28 mouse cellular contexts compared by ENCODE assay signal in genomic region chr6:16165012-16165411, GRCm38 (mm10).
A peak's percentile ranks its signal among the peaks of the same experiment; 100 is the strongest.
DNase-seq lines count a peak whose midpoint lies in the region; ATAC-seq lines count a peak whose summit lies in the region.
"Had no signal": no experiment of that assay in that cellular context is flagged by ENCODE, and none has a peak within 500 bp of the region (broad histone marks: within the 10 kb centered on the region; RNA-seq: fewer than 3 reads in every experiment).

No protein-coding gene starts in this region.

- no peak overlapping the region for H3K4me3 ChIP-seq in limb, embryonic 13.5 days
- H3K4me3 ChIP-seq in limb, embryonic 10.5 days, result no peak overlapping the region
- no peak overlapping the region for H3K4me3 ChIP-seq in limb, embryonic 15.5 days
- no peak overlapping the region for H3K4me3 ChIP-seq in forebrain, embryonic 12.5 days (replicated peaks)
- H3K4me3 ChIP-seq: embryonic facial prominence, embryonic 13.5 days; embryonic facial prominence, embryonic 15.5 days; erythroblast, embryonic 14.5 days; forebrain, embryonic 10.5 days; forebrain, embryonic 13.5 days; forebrain, embryonic 15.5 days had no signal

- no peaks in the 10 kb centered on the region for H3K4me1 ChIP-seq in limb, embryonic 13.5 days
- H3K4me1 ChIP-seq in limb, embryonic 10.5 days, result no peaks in the 10 kb centered on the region
- no peaks in the 10 kb centered on the region for H3K4me1 ChIP-seq in limb, embryonic 15.5 days
- H3K4me1 ChIP-seq in forebrain, embryonic 12.5 days, result no peaks in the 10 kb centered on the region
- H3K4me1 ChIP-seq: embryonic facial prominence, embryonic 13.5 days; embryonic facial prominence, embryonic 15.5 days; forebrain, embryonic 10.5 days; forebrain, embryonic 13.5 days; forebrain, embryonic 15.5 days had no signal

- H3K27ac ChIP-seq in limb, embryonic 13.5 days, result no peak overlapping the region
- H3K27ac ChIP-seq in limb, embryonic 10.5 days, result no peak overlapping the region
- H3K27ac ChIP-seq in limb, embryonic 15.5 days, result no peak overlapping the region
- H3K27ac ChIP-seq in forebrain, embryonic 12.5 days, result no peak overlapping the region
- H3K27ac ChIP-seq: embryonic facial prominence, embryonic 13.5 days; embryonic facial prominence, embryonic 15.5 days; forebrain, embryonic 10.5 days; forebrain, embryonic 13.5 days; forebrain, embryonic 15.5 days had no signal

- no peaks in the 10 kb centered on the region for H3K27me3 ChIP-seq in limb, embryonic 13.5 days
- H3K27me3 ChIP-seq in limb, embryonic 10.5 days (ENCODE audit: low read depth, poor library complexity, severe bottlenecking), result no peaks in the 10 kb centered on the region
- no peaks in the 10 kb centered on the region for H3K27me3 ChIP-seq in limb, embryonic 15.5 days
- no peaks in the 10 kb centered on the region for H3K27me3 ChIP-seq in forebrain, embryonic 12.5 days
- H3K27me3 ChIP-seq: CH12.LX; embryonic facial prominence, embryonic 13.5 days; embryonic facial prominence, embryonic 15.5 days; forebrain, embryonic 13.5 days; forebrain, embryonic 15.5 days had no signal

- no peak overlapping the region for H3K4me2 ChIP-seq in limb, embryonic 13.5 days (replicated peaks)
- no peak overlapping the region for H3K4me2 ChIP-seq in limb, embryonic 15.5 days
- no peak overlapping the region for H3K4me2 ChIP-seq in forebrain, embryonic 12.5 days
- H3K4me2 ChIP-seq: embryonic facial prominence, embryonic 13.5 days; embryonic facial prominence, embryonic 15.5 days; forebrain, embryonic 13.5 days; forebrain, embryonic 15.5 days had no signal

- DNase-seq in frontal cortex, postnatal 25 days (ENCODE audit: low spot score in 2 of 2), result no peak
- no peak for DNase-seq in limb, embryonic 10.5 days (ENCODE audit: low spot score)
- no peak for DNase-seq in adrenal gland, adult (ENCODE audit: inconsistent age in 2 of 2, low spot score in 1 of 2)
- DNase-seq: adrenal gland, adult 2 months; adrenal gland, postnatal 10 days; adrenal gland, postnatal 25 days; B cell, adult 2 months; cerebellum, adult 11-12 months; cerebellum, adult 2 months; cerebellum, adult 9-10 months; cerebellum, postnatal 10 days; cerebellum, postnatal 25 days; forebrain, postnatal 0 days had no signal

- 76% methylated on average over 2 of the region's 2 CpGs for WGBS in limb, embryonic 13.5 days
- WGBS in limb, embryonic 10.5 days, result 95% methylated on average over 2 of the region's 2 CpGs
- WGBS in limb, embryonic 15.5 days, result 73% methylated on average over 2 of the region's 2 CpGs
- WGBS in forebrain, embryonic 12.5 days, result 96% methylated on average over 2 of the region's 2 CpGs

- peak; percentile 78 for ATAC-seq in frontal cortex, adult (ENCODE audit: low TSS enrichment)
- peak; percentile 32; the same call in 1 of the 2 replicates for ATAC-seq in limb, embryonic 13.5 days (ENCODE audit: low FRiP score, low read depth)
- ATAC-seq in limb, embryonic 15.5 days (ENCODE audit: insufficient number of reproducible peaks, low FRiP score, low TSS enrichment, low read depth), result peak; percentile 52; the same call in 1 of the 2 replicates
- no peak for ATAC-seq in forebrain, embryonic 12.5 days (ENCODE audit: low FRiP score)
- ATAC-seq: activated CD4-positive, CD25-positive, alpha-beta regulatory T cell, adult 4 months; CD4-positive, CD25-positive, alpha-beta regulatory T cell, adult 4 months; forebrain, embryonic 13.5 days; forebrain, embryonic 15.5 days; forebrain, postnatal 0 days; Patski had no signal

- H3K36me3 ChIP-seq in limb, embryonic 13.5 days, result no peaks in the 10 kb centered on the region
- H3K36me3 ChIP-seq in limb, embryonic 10.5 days, result no peaks in the 10 kb centered on the region
- H3K36me3 ChIP-seq in limb, embryonic 15.5 days, result no peaks in the 10 kb centered on the region
- H3K36me3 ChIP-seq in forebrain, embryonic 12.5 days (replicated peaks), result no peaks in the 10 kb centered on the region
- H3K36me3 ChIP-seq: embryonic facial prominence, embryonic 13.5 days; embryonic facial prominence, embryonic 15.5 days; forebrain, embryonic 10.5 days; forebrain, embryonic 15.5 days; G1E had no signal

- H3K9ac ChIP-seq in limb, embryonic 13.5 days, result no peak overlapping the region
- H3K9ac ChIP-seq in limb, embryonic 15.5 days, result no peak overlapping the region
- no peak overlapping the region for H3K9ac ChIP-seq in forebrain, embryonic 12.5 days
- H3K9ac ChIP-seq: embryonic facial prominence, embryonic 13.5 days; embryonic facial prominence, embryonic 15.5 days; forebrain, embryonic 13.5 days; forebrain, embryonic 15.5 days; forebrain, postnatal 0 days had no signal

- H3K9me3 ChIP-seq in limb, embryonic 13.5 days, result no peaks in the 10 kb centered on the region
- H3K9me3 ChIP-seq in limb, embryonic 10.5 days (replicated peaks), result no peaks in the 10 kb centered on the region
- H3K9me3 ChIP-seq in limb, embryonic 15.5 days, result no peaks in the 10 kb centered on the region
- no peaks in the 10 kb centered on the region for H3K9me3 ChIP-seq in forebrain, embryonic 12.5 days
- H3K9me3 ChIP-seq: embryonic facial prominence, embryonic 13.5 days; embryonic facial prominence, embryonic 15.5 days; forebrain, embryonic 10.5 days; forebrain, embryonic 13.5 days; forebrain, embryonic 15.5 days; G1E had no signal
